ENCODE assay signal across 25 mouse cellular contexts in the genomic region with DNA sequence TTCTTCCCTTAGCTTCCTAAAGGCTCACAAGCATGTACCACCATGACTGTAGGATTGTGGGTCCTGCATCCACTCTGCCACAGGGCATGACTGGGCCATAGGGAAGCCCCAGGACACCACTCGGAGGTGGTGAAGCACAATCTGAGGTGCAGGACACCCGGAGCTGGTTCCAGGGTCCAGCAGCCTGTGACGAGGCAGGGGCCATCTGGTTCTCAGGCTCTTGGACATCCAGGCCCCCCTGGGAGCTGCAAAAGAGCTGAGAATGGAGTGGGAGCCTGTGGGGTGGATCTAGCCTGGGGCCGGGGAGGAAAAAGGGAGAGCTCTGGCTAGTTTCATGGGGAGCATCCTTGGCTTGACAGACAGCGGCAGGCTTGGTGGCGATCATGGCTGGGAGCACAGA.
"Had no signal": no experiment of that assay in that cellular context is flagged by ENCODE, and none has a peak within 500 bp of the region (broad histone marks: within the 10 kb centered on the region; RNA-seq: fewer than 3 reads in every experiment).

No protein-coding gene starts in this region.

- H3K4me1 ChIP-seq: liver, embryonic 13.5 days had no signal

- DNase-seq: forebrain, postnatal 0 days; gastrocnemius, postnatal 14 days; gastrocnemius, postnatal 36 days; heart, adult 18-20 months; heart, postnatal 10 days; heart, postnatal 36 days; kidney, adult 11 months; kidney, adult 2 months; kidney, adult 9 months; kidney, postnatal 14 days; kidney, postnatal 36 days; layer of hippocampus, adult 9-11 months; layer of hippocampus, postnatal 36 days; left cerebral cortex, postnatal 4 days; liver; liver, embryonic 13.5 days had no signal

- H3K36me3 ChIP-seq: heart, embryonic 12.5 days; hindbrain, embryonic 13.5 days; hindbrain, embryonic 15.5 days; intestine, embryonic 15.5 days; kidney, embryonic 15.5 days; limb, embryonic 12.5 days; liver, embryonic 13.5 days had no signal

- H3K27ac ChIP-seq: hindbrain, embryonic 13.5 days; hindbrain, embryonic 15.5 days; hindbrain, postnatal 0 days; intestine, embryonic 15.5 days; kidney, embryonic 15.5 days; kidney, postnatal 0 days; limb, embryonic 12.5 days; liver, embryonic 13.5 days had no signal

- H3K9me3 ChIP-seq: heart, embryonic 12.5 days; hindbrain, embryonic 13.5 days; hindbrain, embryonic 15.5 days; intestine, embryonic 15.5 days; kidney, embryonic 15.5 days; limb, embryonic 12.5 days; liver, embryonic 13.5 days had no signal

- H3K4me2 ChIP-seq: heart, embryonic 12.5 days; hindbrain, embryonic 13.5 days; hindbrain, embryonic 15.5 days; intestine, embryonic 15.5 days; kidney, embryonic 15.5 days; limb, embryonic 12.5 days; liver, embryonic 11.5 days; liver, embryonic 13.5 days had no signal

- H3K9ac ChIP-seq: forebrain, postnatal 0 days; heart, embryonic 12.5 days; hindbrain, embryonic 13.5 days; hindbrain, embryonic 15.5 days; intestine, embryonic 15.5 days; kidney, embryonic 15.5 days; limb, embryonic 12.5 days; liver, embryonic 13.5 days had no signal

- ATAC-seq: forebrain, postnatal 0 days; hindbrain, postnatal 0 days; intestine, embryonic 15.5 days had no signal

- H3K4me3 ChIP-seq: heart, embryonic 12.5 days; hindbrain, embryonic 13.5 days; hindbrain, embryonic 15.5 days; intestine, embryonic 15.5 days; kidney, embryonic 15.5 days; limb, embryonic 12.5 days; liver, embryonic 13.5 days had no signal

- H3K27me3 ChIP-seq: hindbrain, embryonic 13.5 days; hindbrain, embryonic 15.5 days; intestine, embryonic 15.5 days had no signal
